9 mouse cellular contexts compared by ENCODE assay signal in the genomic region with DNA sequence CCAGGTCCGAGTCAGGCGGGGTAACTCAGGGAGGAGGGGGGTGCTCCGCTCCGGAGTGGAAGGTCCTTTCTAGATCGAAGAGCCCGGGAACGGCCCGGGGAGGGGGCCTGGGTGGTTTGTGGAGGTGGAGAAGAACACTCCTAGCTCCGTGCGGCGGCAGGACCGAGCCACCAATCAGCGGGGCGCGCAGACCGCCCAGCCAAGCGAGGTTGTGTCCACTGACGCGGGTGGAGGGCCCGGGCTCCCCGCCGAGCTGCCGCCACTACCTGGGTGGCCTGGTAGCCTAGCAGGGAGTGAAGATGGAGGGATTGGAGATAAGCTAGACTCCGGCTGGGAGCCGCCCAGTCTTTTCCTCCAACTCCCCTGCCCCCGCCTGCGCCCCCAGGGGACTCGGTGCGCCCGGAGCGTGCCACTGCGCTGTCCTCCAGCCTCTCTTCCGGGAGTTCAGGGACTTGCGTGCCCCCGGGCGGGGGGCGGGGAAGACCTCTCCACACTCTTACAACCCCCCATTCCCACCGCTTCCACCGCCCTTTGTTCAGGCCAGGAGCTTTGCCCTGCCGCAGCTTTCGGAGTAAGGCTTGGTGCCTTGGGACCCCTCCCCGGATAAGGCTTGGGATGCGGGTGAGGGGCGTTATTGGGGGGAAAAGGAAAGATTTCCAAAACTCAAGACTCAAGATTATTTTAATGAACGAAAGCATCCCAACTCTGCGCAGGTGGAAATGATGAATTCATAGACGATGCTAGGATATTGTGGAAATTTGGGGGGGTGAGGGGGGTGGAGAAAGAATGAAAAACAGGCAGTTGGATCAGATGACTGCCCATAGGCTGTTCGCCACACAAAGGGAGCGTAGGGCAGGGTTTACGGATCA. TPM values are rescaled to one million over a fixed set of nuclear protein-coding genes. Genes with fewer than 3 reads are reported as not detected.
DNase-seq lines count a peak whose midpoint lies in the region; ATAC-seq lines count a peak whose summit lies in the region.
"Had no signal": no experiment of that assay in that cellular context is flagged by ENCODE, and none has a peak within 500 bp of the region (broad histone marks: within the 10 kb centered on the region; RNA-seq: fewer than 3 reads in every experiment).

No protein-coding gene starts in this region.

- H3K4me1 ChIP-seq in forebrain, embryonic 16.5 days (replicated peaks; ENCODE audit: control insufficient read depth, insufficient read depth, low read length): peaks cover 38% of the 10 kb centered on the region
- peaks cover 6% of the 10 kb centered on the region; the same call in 1 of the 2 replicates for H3K4me1 ChIP-seq in neural tube, embryonic 14.5 days (ENCODE audit: control insufficient read depth, insufficient read depth, low read length)

- intact Hi-C loops in left cerebral cortex, postnatal 25 days (cut with DNase I): loop anchor here (1.0 to 10.0 kb wide), 8 partner anchors 59 to 1643 kb away; no protein-coding TSS in a partner anchor

- H3K27me3 ChIP-seq in forebrain, embryonic 16.5 days (replicated peaks; ENCODE audit: control insufficient read depth, insufficient read depth, low read length): peaks cover 36% of the 10 kb centered on the region
- H3K27me3 ChIP-seq in neural tube, embryonic 14.5 days (ENCODE audit: control insufficient read depth, insufficient read depth, low read length): peaks cover 34% of the 10 kb centered on the region

- peak; percentile 45 for DNase-seq in layer of hippocampus, adult 11-12 months (ENCODE audit: low spot score)
- no peak for DNase-seq in layer of hippocampus, adult 9-11 months
- peak; percentile 76 for DNase-seq in cerebellum, adult 11 months
- DNase-seq in left cerebral cortex, postnatal 25 days (ENCODE audit: low spot score in 2 of 2): peak; percentile 46 to 70
- no peak for DNase-seq in adrenal gland, postnatal 25 days
- DNase-seq in ovary, postnatal 14 days (ENCODE audit: low spot score): no peak

- H3K4me2 ChIP-seq in forebrain, embryonic 16.5 days (ENCODE audit: low read length): peak overlapping the region; percentile 92
- peak overlapping the region; percentile 95 for H3K4me2 ChIP-seq in neural tube, embryonic 14.5 days (ENCODE audit: low read depth, low read length)

- H3K9ac ChIP-seq in forebrain, embryonic 16.5 days (replicated peaks; ENCODE audit: low read depth, low read length): peak overlapping the region; percentile 83
- H3K9ac ChIP-seq in neural tube, embryonic 14.5 days (replicated peaks; ENCODE audit: low read depth, low read length): peak overlapping the region; percentile 84

- WGBS in forebrain, embryonic 16.5 days: 1% methylated on average over 50 of the region's 50 CpGs
- WGBS in neural tube, embryonic 14.5 days: under 1% methylated on average over 44 of the region's 50 CpGs

- H3K36me3 ChIP-seq in forebrain, embryonic 16.5 days (ENCODE audit: control insufficient read depth, insufficient read depth): no peaks in the 10 kb centered on the region
- no peaks in the 10 kb centered on the region for H3K36me3 ChIP-seq in neural tube, embryonic 14.5 days (ENCODE audit: control insufficient read depth, insufficient read depth, low read length)

- H3K27ac ChIP-seq in forebrain, embryonic 16.5 days (ENCODE audit: low read length): peak overlapping the region; percentile 83
- H3K27ac ChIP-seq in neural tube, embryonic 14.5 days (ENCODE audit: low read depth, low read length): peak overlapping the region; percentile 96

- no peaks in the 10 kb centered on the region for H3K9me3 ChIP-seq in forebrain, embryonic 16.5 days (ENCODE audit: control insufficient read depth, low read length)
- H3K9me3 ChIP-seq in neural tube, embryonic 14.5 days (ENCODE audit: control insufficient read depth, low read length): no peaks in the 10 kb centered on the region

- H3K4me3 ChIP-seq in forebrain, embryonic 16.5 days (replicated peaks; ENCODE audit: low read length): peak overlapping the region; percentile 62
- peak overlapping the region; percentile 58 for H3K4me3 ChIP-seq in neural tube, embryonic 14.5 days (ENCODE audit: low read depth, low read length)

- peak; percentile 49 for ATAC-seq in forebrain, embryonic 16.5 days
- ATAC-seq in neural tube, embryonic 14.5 days (ENCODE audit: low read depth): peak; percentile 70

RNA-seq across cellular contexts. Expression of a gene that starts 3.0 kb away (rescaled TPM):
- polyA plus RNA-seq in forebrain, embryonic 16.5 days (2015; fragmentation: Nextera tagmentation; extraction: Ambion mirVana): 2.2 and 3.0 TPM in 2 replicates
- 10 to 100 TPM; 28.5 to 35.0 TPM for total RNA-seq in left cerebral cortex, postnatal 25 days (2021)
- polyA plus RNA-seq in neural tube, embryonic 14.5 days (2014; fragmentation: Nextera tagmentation; extraction: Ambion mirVana): 5.0 and 5.7 TPM in 2 replicates
- 0.21 TPM in 1 of 2 replicates, not detected in the other for total RNA-seq in adrenal gland, postnatal 25 days (2021)
- total RNA-seq: neutrophil, adult 5-6 weeks had no signal

Comparison
In these comparisons a context has a peak if more than half of its experiments do, and no peak if none do; other contexts are left out.
1. DNase-seq: peak in layer of hippocampus, adult 11-12 months (single experiment), cerebellum, adult 11 months (single experiment) and left cerebral cortex, postnatal 25 days (2 of 2); none in layer of hippocampus, adult 9-11 months (single experiment), adrenal gland, postnatal 25 days (single experiment) and ovary, postnatal 14 days (single experiment).
2. RNA of a gene that starts 3.0 kb away (total RNA-seq): 28.5 to 35.0 TPM in left cerebral cortex, postnatal 25 days; 0.21 TPM in adrenal gland, postnatal 25 days; every median in the first group is over 10 times any median in the second.